Comparison of ENCODE assay signal across 24 mouse cellular contexts in the genomic region with DNA sequence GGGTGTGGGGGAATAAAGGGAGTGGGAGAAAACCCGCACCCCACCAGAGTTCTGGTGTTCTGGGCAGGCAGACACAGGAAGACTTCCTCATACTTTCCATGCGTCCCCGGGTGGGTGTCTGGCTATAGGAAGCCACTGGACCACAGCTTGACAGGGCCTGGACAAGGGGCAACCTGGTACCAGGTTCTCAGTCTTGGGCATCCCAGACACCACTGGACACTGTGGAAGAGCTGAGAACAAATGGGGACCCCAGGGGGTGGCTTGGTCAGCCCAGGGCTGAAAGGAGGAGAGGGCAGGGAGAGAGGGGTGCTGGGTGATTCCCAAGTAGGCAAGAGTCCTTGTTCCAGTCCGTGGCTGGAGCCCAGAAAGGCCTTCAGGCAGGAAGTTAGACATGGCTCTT.
DNase-seq lines count a peak whose midpoint lies in the region; ATAC-seq and TF ChIP-seq lines count a peak whose summit lies in the region.
"Had no signal": no experiment of that assay in that cellular context is flagged by ENCODE, and none has a peak within 500 bp of the region (broad histone marks: within the 10 kb centered on the region; RNA-seq: fewer than 3 reads in every experiment).

No protein-coding gene starts in this region.

- no peaks in the 10 kb centered on the region for H3K4me1 ChIP-seq in embryonic facial prominence, embryonic 12.5 days
- H3K4me1 ChIP-seq in embryonic facial prominence, embryonic 10.5 days: no peaks in the 10 kb centered on the region
- no peaks in the 10 kb centered on the region for H3K4me1 ChIP-seq in hindbrain, embryonic 15.5 days (replicated peaks)
- no peaks in the 10 kb centered on the region for H3K4me1 ChIP-seq in hindbrain, postnatal 0 days (ENCODE audit: insufficient read depth, low read length)
- H3K4me1 ChIP-seq in midbrain, embryonic 13.5 days (replicated peaks): no peaks in the 10 kb centered on the region
- H3K4me1 ChIP-seq in midbrain, postnatal 0 days (ENCODE audit: insufficient read depth, low read length): no peaks in the 10 kb centered on the region
- H3K4me1 ChIP-seq: embryonic facial prominence, embryonic 15.5 days; heart, embryonic 10.5 days had no signal

- no peaks in the 10 kb centered on the region for H3K36me3 ChIP-seq in embryonic facial prominence, embryonic 12.5 days
- H3K36me3 ChIP-seq in embryonic facial prominence, embryonic 10.5 days (replicated peaks): no peaks in the 10 kb centered on the region
- no peaks in the 10 kb centered on the region for H3K36me3 ChIP-seq in hindbrain, embryonic 15.5 days
- H3K36me3 ChIP-seq in hindbrain, postnatal 0 days (ENCODE audit: insufficient read depth, low read length): no peaks in the 10 kb centered on the region
- H3K36me3 ChIP-seq in midbrain, embryonic 13.5 days: no peaks in the 10 kb centered on the region
- H3K36me3 ChIP-seq in midbrain, postnatal 0 days (ENCODE audit: insufficient read depth, low read length): no peaks in the 10 kb centered on the region
- H3K36me3 ChIP-seq: embryonic facial prominence, embryonic 15.5 days; heart, embryonic 10.5 days; heart, embryonic 13.5 days had no signal

- no peak for DNase-seq in embryonic facial prominence, embryonic 10.5 days (ENCODE audit: low spot score)
- peak; percentile 84 for DNase-seq in heart, adult 11 months
- DNase-seq in heart, postnatal 36 days: no peak
- DNase-seq in hindbrain, postnatal 0 days (ENCODE audit: low spot score): no peak
- no peak for DNase-seq in midbrain, postnatal 0 days (ENCODE audit: low spot score)
- DNase-seq: adrenal gland, adult 8-10 months; adrenal gland, postnatal 25 days; cerebellum, adult 11-12 months; cerebellum, adult 8-10 months; cerebellum, postnatal 10 days; cerebellum, postnatal 36 days; embryo, embryonic 11 days; gastrocnemius, postnatal 25 days; heart, adult 2 months; heart, postnatal 14 days had no signal

- 77% methylated on average over 4 of the region's 4 CpGs for WGBS in embryonic facial prominence, embryonic 12.5 days
- 78% methylated on average over 4 of the region's 4 CpGs for WGBS in embryonic facial prominence, embryonic 10.5 days
- 89% methylated on average over 4 of the region's 4 CpGs for WGBS in hindbrain, embryonic 15.5 days
- WGBS in hindbrain, postnatal 0 days: 80% methylated on average over 4 of the region's 4 CpGs
- 85% methylated on average over 4 of the region's 4 CpGs for WGBS in midbrain, embryonic 13.5 days
- WGBS in midbrain, postnatal 0 days: 84% methylated on average over 4 of the region's 4 CpGs

- no peak overlapping the region for H3K4me3 ChIP-seq in embryonic facial prominence, embryonic 12.5 days
- no peak overlapping the region for H3K4me3 ChIP-seq in embryonic facial prominence, embryonic 10.5 days
- no peak overlapping the region for H3K4me3 ChIP-seq in hindbrain, embryonic 15.5 days
- H3K4me3 ChIP-seq in hindbrain, postnatal 0 days (ENCODE audit: low read length): no peak overlapping the region
- no peak overlapping the region for H3K4me3 ChIP-seq in midbrain, embryonic 13.5 days (replicated peaks)
- no peak overlapping the region for H3K4me3 ChIP-seq in midbrain, postnatal 0 days (ENCODE audit: low read depth, low read length)
- H3K4me3 ChIP-seq: embryonic facial prominence, embryonic 15.5 days; heart, adult 2 months; heart, embryonic 10.5 days; heart, embryonic 13.5 days had no signal

- TF ChIP-seq CTCF in hindbrain, postnatal 0 days (IDR thresholded peaks at IDR 0.05; ENCODE audit: low read depth): no peak
- TF ChIP-seq CTCF in midbrain, postnatal 0 days (IDR thresholded peaks at IDR 0.05): no peak

- no peak overlapping the region for H3K27ac ChIP-seq in embryonic facial prominence, embryonic 12.5 days
- H3K27ac ChIP-seq in embryonic facial prominence, embryonic 10.5 days (replicated peaks): no peak overlapping the region
- H3K27ac ChIP-seq in hindbrain, embryonic 15.5 days (replicated peaks): no peak overlapping the region
- no peak overlapping the region for H3K27ac ChIP-seq in hindbrain, postnatal 0 days
- no peak overlapping the region for H3K27ac ChIP-seq in midbrain, embryonic 13.5 days
- no peak overlapping the region for H3K27ac ChIP-seq in midbrain, postnatal 0 days (ENCODE audit: low read depth, low read length)
- H3K27ac ChIP-seq: embryonic facial prominence, embryonic 15.5 days; heart, adult 2 months; heart, embryonic 10.5 days; heart, embryonic 13.5 days had no signal

- intact Hi-C loops in heart, postnatal 36 days (cut with DNase I): no loop called here

- no peak overlapping the region for H3K4me2 ChIP-seq in embryonic facial prominence, embryonic 12.5 days (replicated peaks)
- H3K4me2 ChIP-seq in hindbrain, embryonic 15.5 days: no peak overlapping the region
- no peak overlapping the region for H3K4me2 ChIP-seq in hindbrain, postnatal 0 days (ENCODE audit: low read depth, low read length)
- H3K4me2 ChIP-seq in midbrain, embryonic 13.5 days (replicated peaks): no peak overlapping the region
- no peak overlapping the region for H3K4me2 ChIP-seq in midbrain, postnatal 0 days (ENCODE audit: low read depth, low read length, poor library complexity, severe bottlenecking)
- H3K4me2 ChIP-seq: embryonic facial prominence, embryonic 15.5 days; heart, embryonic 13.5 days had no signal

- H3K27me3 ChIP-seq in embryonic facial prominence, embryonic 12.5 days: no peaks in the 10 kb centered on the region
- no peaks in the 10 kb centered on the region for H3K27me3 ChIP-seq in embryonic facial prominence, embryonic 10.5 days (replicated peaks; ENCODE audit: low read depth, poor library complexity, severe bottlenecking)
- H3K27me3 ChIP-seq in hindbrain, embryonic 15.5 days: no peaks in the 10 kb centered on the region
- no peaks in the 10 kb centered on the region for H3K27me3 ChIP-seq in hindbrain, postnatal 0 days (ENCODE audit: insufficient read depth, low read length)
- no peaks in the 10 kb centered on the region for H3K27me3 ChIP-seq in midbrain, embryonic 13.5 days
- H3K27me3 ChIP-seq in midbrain, postnatal 0 days (ENCODE audit: insufficient read depth, low read length): no peaks in the 10 kb centered on the region
- H3K27me3 ChIP-seq: embryonic facial prominence, embryonic 15.5 days; heart, embryonic 13.5 days had no signal

- H3K9ac ChIP-seq in embryonic facial prominence, embryonic 12.5 days: no peak overlapping the region
- H3K9ac ChIP-seq in hindbrain, embryonic 15.5 days: no peak overlapping the region
- no peak overlapping the region for H3K9ac ChIP-seq in hindbrain, postnatal 0 days (replicated peaks; ENCODE audit: low read length)
- H3K9ac ChIP-seq in midbrain, embryonic 13.5 days (replicated peaks): no peak overlapping the region
- H3K9ac ChIP-seq in midbrain, postnatal 0 days (replicated peaks; ENCODE audit: low read length, poor library complexity, severe bottlenecking): no peak overlapping the region
- H3K9ac ChIP-seq: embryonic facial prominence, embryonic 15.5 days; heart, embryonic 13.5 days had no signal

- no peaks in the 10 kb centered on the region for H3K9me3 ChIP-seq in embryonic facial prominence, embryonic 12.5 days
- H3K9me3 ChIP-seq in embryonic facial prominence, embryonic 10.5 days: no peaks in the 10 kb centered on the region
- H3K9me3 ChIP-seq in hindbrain, embryonic 15.5 days: no peaks in the 10 kb centered on the region
- no peaks in the 10 kb centered on the region for H3K9me3 ChIP-seq in hindbrain, postnatal 0 days (ENCODE audit: low read length)
- no peaks in the 10 kb centered on the region for H3K9me3 ChIP-seq in midbrain, embryonic 13.5 days
- no peaks in the 10 kb centered on the region for H3K9me3 ChIP-seq in midbrain, postnatal 0 days (ENCODE audit: low read length)
- H3K9me3 ChIP-seq: embryonic facial prominence, embryonic 15.5 days; heart, embryonic 10.5 days; heart, embryonic 13.5 days had no signal

- ATAC-seq in embryonic facial prominence, embryonic 12.5 days (ENCODE audit: insufficient number of reproducible peaks, insufficient read depth, low FRiP score, low TSS enrichment): peak; percentile 15; the same call in 1 of the 2 replicates
- ATAC-seq in hindbrain, embryonic 15.5 days (ENCODE audit: low FRiP score, low read depth): peak; percentile 45; the same call in 1 of the 2 replicates
- ATAC-seq in hindbrain, postnatal 0 days: no peak
- ATAC-seq in midbrain, embryonic 13.5 days: peak; percentile 55
- ATAC-seq in midbrain, postnatal 0 days (ENCODE audit: low FRiP score): no peak
- ATAC-seq: activated CD4-positive, CD25-positive, alpha-beta regulatory T cell, adult 4 months; forebrain, embryonic 14.5 days; intestine, postnatal 0 days had no signal

Comparison
In these comparisons a context has a peak if more than half of its experiments do, and no peak if none do; other contexts are left out.
1. ATAC-seq: peak in embryonic facial prominence, embryonic 12.5 days (single experiment), hindbrain, embryonic 15.5 days (single experiment) and midbrain, embryonic 13.5 days (single experiment); none in hindbrain, postnatal 0 days (single experiment) and midbrain, postnatal 0 days (single experiment).